Mouse (Mus musculus) embryonic facial prominence, embryonic 13.5 days (tissue): ENCODE measurements around the gene Cyth1. TPM values are rescaled to one million over a fixed set of nuclear protein-coding genes. Genes with fewer than 3 reads are reported as not detected.
A peak's percentile ranks its signal among the peaks of the same experiment; 100 is the strongest.

Experiments
- ATAC-seq: fragments of 200-750 bp; cut with Nextera tagmentation; 2 replicates; pipeline ENCODE4 v1.8.0; 2017; ENCODE audit warnings: low read depth; ENCODE audit not compliant: insufficient number of reproducible peaks, insufficient read depth, low FRiP score, low TSS enrichment
- H3K27ac ChIP-seq: fragments of 300-500 bp; sonication (generic); 2 replicates; pipeline ENCODE4 v1.5.1; 2015; ENCODE audit warnings: moderate library complexity, mild to moderate bottlenecking, inconsistent platforms
- H3K27me3 ChIP-seq: fragments of 300-500 bp; sonication (generic); 2 replicates; pipeline ENCODE4 v1.6.1; 2015; ENCODE audit warnings: mild to moderate bottlenecking, inconsistent platforms
- H3K36me3 ChIP-seq: fragments of 300-500 bp; sonication (generic); 2 replicates; pipeline ENCODE4 v1.6.1; 2015; ENCODE audit warnings: mild to moderate bottlenecking, inconsistent platforms
- H3K4me1 ChIP-seq: fragments of 300-500 bp; sonication (generic); 2 replicates; pipeline ENCODE4 v1.6.1; 2015; ENCODE audit warnings: inconsistent platforms
- H3K4me2 ChIP-seq: fragments of 300-500 bp; sonication (generic); 2 replicates; pipeline ENCODE4 v1.6.1; 2015; ENCODE audit warnings: moderate library complexity, mild to moderate bottlenecking, inconsistent platforms
- H3K4me3 ChIP-seq: fragments of 300-500 bp; sonication (generic); 2 replicates; pipeline ENCODE4 v1.5.1; 2015; ENCODE audit warnings: mild to moderate bottlenecking, inconsistent platforms
- H3K9ac ChIP-seq: fragments of 300-500 bp; sonication (generic); 2 replicates; pipeline ENCODE4 v1.6.1; 2015; ENCODE audit warnings: mild to moderate bottlenecking, inconsistent platforms
- H3K9me3 ChIP-seq: fragments of 300-500 bp; sonication (generic); 2 replicates; pipeline ENCODE4 v1.6.1; 2016; ENCODE audit warnings: inconsistent platforms
- WGBS: fragments of 180-500 bp; shearing (Covaris S2); methylation state at CpG from one replicate; pipeline ENCODE4 v1.1.7; 2015; ENCODE audit warnings: mixed read lengths; 5-methylcytosine and 5-hydroxymethylcytosine counted together
- polyA plus RNA-seq: library from polyadenylated mRNA; unstranded; fragments of >200 nt; fragmentation: Nextera tagmentation; extraction: Ambion mirVana; gene quantifications from 2 replicates; pipeline ENCODE4 v1.2.1, GENCODE M21; 2015

The Cyth1 gene
- polyA plus RNA-seq, 1 experiment from 2014 or later = 15.8 TPM

DNA sequence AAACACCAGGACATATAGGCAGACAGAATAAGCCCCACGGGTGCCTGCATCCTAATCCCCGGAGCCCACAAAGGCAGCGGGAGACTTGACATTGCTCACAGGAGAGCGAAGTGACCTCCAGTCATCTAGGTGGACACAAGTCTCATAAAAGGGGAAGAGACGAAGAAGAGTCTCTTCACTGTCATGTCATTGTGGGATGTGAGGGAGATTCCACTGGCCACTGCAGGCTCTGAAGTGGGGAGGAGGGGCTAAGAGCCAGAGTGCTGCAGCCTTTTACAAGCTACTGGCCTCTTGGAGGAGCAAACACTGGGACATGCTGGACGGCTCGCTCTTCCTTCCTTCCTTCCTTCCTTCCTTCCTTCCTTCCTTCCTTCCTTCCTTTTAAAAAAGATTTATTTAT, 13.5 kb downstream of the Cyth1 start:
- H3K36me3 ChIP-seq = no peaks in the 10 kb centered on the region
- H3K9me3 ChIP-seq = no peaks in the 10 kb centered on the region
- ATAC-seq = no peak
- H3K4me2 ChIP-seq = no peak overlapping the region
- H3K9ac ChIP-seq = no peak overlapping the region
- no peaks in the 10 kb centered on the region for H3K27me3 ChIP-seq
- peaks cover 79% of the 10 kb centered on the region for H3K4me1 ChIP-seq
- 86% methylated on average over 7 of the region's 7 CpGs for WGBS
- H3K4me3 ChIP-seq = no peak overlapping the region
- H3K27ac ChIP-seq = peak overlapping the region; percentile 33; the same call in 1 of the 2 replicates

DNA sequence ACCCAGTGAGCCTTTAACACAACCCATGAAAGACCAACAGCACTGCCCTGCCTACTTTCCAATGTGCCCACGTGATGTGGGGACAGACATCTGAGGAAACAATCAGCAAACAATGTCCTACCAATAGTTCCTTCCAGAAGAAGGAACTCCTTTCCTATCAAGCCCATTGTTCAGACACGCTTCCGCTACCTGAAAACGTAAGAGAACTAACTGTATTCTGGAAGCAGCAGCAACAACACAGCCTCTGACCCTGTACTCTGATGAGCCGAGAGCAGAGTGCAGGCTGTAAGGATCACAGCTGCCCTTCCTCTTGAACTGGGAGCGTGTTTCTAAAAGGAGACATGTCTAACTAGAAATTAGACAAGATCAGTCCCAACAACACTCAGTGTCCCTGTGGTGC, 13.9 kb downstream of the Cyth1 start:
- 79% methylated on average over 6 of the region's 6 CpGs for WGBS
- Histone ChIP-seq H3K4me2 (no peak overlapping the region), H3K27me3 (no peaks in the 10 kb centered on the region), H3K9me3 (no peaks in the 10 kb centered on the region), H3K36me3 (no peaks in the 10 kb centered on the region), H3K27ac (peak overlapping the region; percentile 33; the same call in 1 of the 2 replicates), H3K4me3 (no peak overlapping the region), H3K4me1 (peaks cover 78% of the 10 kb centered on the region), H3K9ac (no peak overlapping the region)
- ATAC-seq = no peak

DNA sequence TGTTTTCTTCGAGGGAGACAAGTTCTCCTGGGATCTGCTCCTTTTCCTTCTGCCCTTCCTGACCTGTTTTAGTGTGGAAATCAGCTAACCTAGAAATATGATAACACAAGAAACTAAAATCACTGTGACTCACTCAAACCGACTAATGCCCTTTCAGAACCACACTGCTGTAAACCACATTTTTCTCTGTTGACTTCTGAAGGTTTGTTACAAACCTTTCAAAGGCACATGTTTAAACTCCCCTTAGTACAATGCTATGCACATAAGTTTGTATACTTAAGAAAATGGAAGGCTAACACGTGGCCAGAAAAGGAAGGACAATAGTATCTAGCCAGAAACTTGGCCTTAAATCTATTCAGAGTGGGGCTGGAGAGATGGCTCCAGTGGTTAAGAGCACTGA, 14.5 kb downstream of the Cyth1 start:
- H3K9me3 ChIP-seq = no peaks in the 10 kb centered on the region

DNA sequence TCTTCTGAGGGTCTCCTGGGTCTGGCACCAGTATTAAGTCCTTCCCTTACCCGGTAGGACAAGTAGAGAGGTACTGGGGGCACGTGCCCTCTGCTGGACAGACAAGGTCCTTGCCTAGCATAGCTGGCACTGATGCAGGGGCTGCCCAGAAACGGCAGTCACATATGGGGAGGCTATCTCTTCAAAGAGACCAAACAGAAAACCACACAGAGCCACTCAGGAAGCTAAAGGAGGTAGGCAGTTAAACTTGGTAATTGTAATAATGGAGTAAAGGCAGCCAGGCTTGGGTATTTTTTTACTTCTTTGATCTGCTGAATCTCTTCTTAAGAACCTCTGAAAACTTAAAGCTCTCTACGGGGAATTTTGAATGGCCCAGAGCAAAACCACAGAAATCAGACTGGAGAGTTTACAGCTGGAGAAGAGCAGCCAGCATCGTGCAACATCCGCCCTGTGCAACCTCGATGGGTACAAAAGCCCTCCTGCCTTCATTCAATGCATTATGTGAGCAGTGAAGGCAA, 16.0 kb downstream of the Cyth1 start:
- no peak overlapping the region for H3K4me2 ChIP-seq
- peaks cover 65% of the 10 kb centered on the region for H3K4me1 ChIP-seq
- peak overlapping the region; percentile 82 for H3K27ac ChIP-seq
- no peak overlapping the region for H3K4me3 ChIP-seq
- WGBS = 12% methylated on average over 7 of the region's 7 CpGs
- H3K36me3 ChIP-seq = no peaks in the 10 kb centered on the region
- no peaks in the 10 kb centered on the region for H3K27me3 ChIP-seq
- H3K9ac ChIP-seq = 0 out of 2 replicates have a peak overlapping the region, but pooled peaks have one; percentile 51
- H3K9me3 ChIP-seq = no peaks in the 10 kb centered on the region
- peak; percentile 67; the same call in 1 of the 2 replicates for ATAC-seq

More for the DNA sequence above, 14.5 kb downstream of the Cyth1 start:
- Histone ChIP-seq H3K4me1 (peaks cover 74% of the 10 kb centered on the region), H3K27ac (no peak overlapping the region), H3K4me3 (no peak overlapping the region), H3K27me3 (no peaks in the 10 kb centered on the region), H3K4me2 (no peak overlapping the region), H3K36me3 (no peaks in the 10 kb centered on the region), H3K9ac (no peak overlapping the region)
- 43% methylated on average over 3 of the region's 3 CpGs for WGBS
- no peak for ATAC-seq

DNA sequence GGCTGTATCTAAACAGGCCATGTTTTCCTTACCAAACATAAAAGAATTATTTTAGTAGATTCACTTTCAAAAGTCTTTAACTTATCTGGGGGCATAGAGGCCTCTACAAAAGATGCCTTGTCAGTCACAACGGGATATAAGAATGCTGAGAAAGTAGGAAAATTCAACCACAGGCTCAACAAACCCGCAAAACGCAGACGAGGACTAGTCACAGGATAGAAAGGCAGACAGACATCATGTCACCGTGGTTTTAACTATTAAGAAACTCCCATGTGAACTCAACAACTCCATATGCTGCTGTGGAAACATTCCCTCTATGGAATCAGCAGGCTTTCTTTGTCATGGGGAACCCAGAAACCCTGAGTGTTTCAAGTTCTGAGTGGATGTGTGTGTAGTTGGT, 18.5 kb downstream of the Cyth1 start:
- WGBS = 56% methylated on average over 5 of the region's 5 CpGs
- ATAC-seq = no peak
- no peaks in the 10 kb centered on the region for H3K9me3 ChIP-seq

DNA sequence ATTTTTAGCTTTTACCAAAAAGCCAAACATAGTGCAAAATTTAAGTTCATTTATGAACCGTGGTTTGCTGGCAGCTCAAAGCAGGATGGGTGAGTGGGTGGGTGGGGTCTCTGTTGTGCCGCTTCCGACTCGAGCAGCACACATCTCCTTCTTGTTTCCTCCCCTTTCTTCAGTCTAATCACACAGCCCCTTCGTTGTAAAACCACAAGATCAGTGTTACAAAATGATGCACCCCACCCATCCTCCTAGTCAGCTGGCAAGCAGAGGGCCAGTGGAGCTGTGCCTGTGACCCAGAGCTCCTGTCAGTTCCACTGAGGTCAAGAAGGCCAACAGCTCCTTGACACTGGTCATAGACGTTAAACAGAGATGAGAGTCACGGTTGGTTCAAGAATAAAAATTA, 20.7 kb downstream of the Cyth1 start:
- H3K9ac ChIP-seq = no peak overlapping the region
- H3K4me3 ChIP-seq = no peak overlapping the region
- no peaks in the 10 kb centered on the region for H3K36me3 ChIP-seq
- no peak overlapping the region for H3K27ac ChIP-seq
- no peak overlapping the region for H3K4me2 ChIP-seq
- H3K4me1 ChIP-seq = peaks cover 57% of the 10 kb centered on the region
- no peaks in the 10 kb centered on the region for H3K27me3 ChIP-seq
- 52% methylated on average over 7 of the region's 7 CpGs for WGBS
- no peaks in the 10 kb centered on the region for H3K9me3 ChIP-seq
- ATAC-seq = no peak

More for the DNA sequence above, 18.5 kb downstream of the Cyth1 start:
- Histone ChIP-seq H3K36me3 (no peaks in the 10 kb centered on the region), H3K27me3 (no peaks in the 10 kb centered on the region), H3K4me3 (no peak overlapping the region), H3K4me2 (no peak overlapping the region), H3K4me1 (peaks cover 66% of the 10 kb centered on the region), H3K9ac (no peak overlapping the region), H3K27ac (no peak overlapping the region)

DNA sequence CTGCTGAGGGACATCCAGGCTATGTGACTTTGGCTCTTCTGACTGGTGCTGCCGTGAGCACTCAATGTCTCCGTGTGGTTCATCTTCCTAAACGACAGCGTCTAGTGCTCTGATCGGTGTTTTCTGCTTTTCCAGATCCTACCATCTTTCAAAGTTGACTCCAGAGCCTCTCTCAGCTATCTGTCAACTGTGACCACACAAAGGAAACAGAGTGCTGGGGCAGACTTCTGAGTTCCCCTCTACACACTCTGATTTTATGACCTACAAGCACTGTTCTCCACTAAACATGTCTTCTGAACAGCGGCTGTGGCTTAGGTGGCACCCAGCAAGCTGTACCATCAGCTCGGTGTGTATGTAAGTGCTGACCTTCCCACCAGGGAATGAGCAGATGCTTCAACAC, 21.5 kb downstream of the Cyth1 start:
- peaks cover 52% of the 10 kb centered on the region for H3K4me1 ChIP-seq

DNA sequence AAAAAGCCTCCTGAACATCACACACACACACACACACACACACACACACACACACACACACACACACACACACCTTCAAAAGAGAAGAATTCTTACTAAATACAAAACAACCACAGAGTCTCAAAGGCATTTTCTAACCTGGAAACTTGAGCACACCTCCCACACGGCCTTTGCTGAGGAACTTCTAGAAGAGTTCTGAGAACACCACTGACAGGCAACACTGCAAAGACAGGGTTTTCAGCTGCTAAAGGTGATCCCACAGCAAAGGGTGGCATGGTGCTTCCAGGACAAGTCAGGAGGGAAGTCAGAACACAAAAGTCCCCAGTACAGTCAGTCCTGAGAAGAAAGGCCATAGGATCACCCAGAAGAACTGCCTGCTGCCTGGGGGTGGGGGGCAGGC, 22.5 kb downstream of the Cyth1 start:
- Histone ChIP-seq H3K36me3 (no peaks in the 10 kb centered on the region), H3K27me3 (no peaks in the 10 kb centered on the region), H3K4me3 (no peak overlapping the region), H3K27ac (no peak overlapping the region), H3K9me3 (no peaks in the 10 kb centered on the region), H3K4me1 (peaks cover 46% of the 10 kb centered on the region), H3K4me2 (no peak overlapping the region), H3K9ac (no peak overlapping the region)
- no peak for ATAC-seq
- WGBS = 31% methylated on average over 1 of the region's 1 CpGs

More for the DNA sequence above, 21.5 kb downstream of the Cyth1 start:
- no peak for ATAC-seq
- no peak overlapping the region for H3K9ac ChIP-seq
- no peaks in the 10 kb centered on the region for H3K9me3 ChIP-seq
- 90% methylated on average over 7 of the region's 7 CpGs for WGBS
- no peaks in the 10 kb centered on the region for H3K36me3 ChIP-seq
- H3K27me3 ChIP-seq = no peaks in the 10 kb centered on the region
- no peak overlapping the region for H3K4me3 ChIP-seq
- no peak overlapping the region for H3K27ac ChIP-seq
- H3K4me2 ChIP-seq = no peak overlapping the region

DNA sequence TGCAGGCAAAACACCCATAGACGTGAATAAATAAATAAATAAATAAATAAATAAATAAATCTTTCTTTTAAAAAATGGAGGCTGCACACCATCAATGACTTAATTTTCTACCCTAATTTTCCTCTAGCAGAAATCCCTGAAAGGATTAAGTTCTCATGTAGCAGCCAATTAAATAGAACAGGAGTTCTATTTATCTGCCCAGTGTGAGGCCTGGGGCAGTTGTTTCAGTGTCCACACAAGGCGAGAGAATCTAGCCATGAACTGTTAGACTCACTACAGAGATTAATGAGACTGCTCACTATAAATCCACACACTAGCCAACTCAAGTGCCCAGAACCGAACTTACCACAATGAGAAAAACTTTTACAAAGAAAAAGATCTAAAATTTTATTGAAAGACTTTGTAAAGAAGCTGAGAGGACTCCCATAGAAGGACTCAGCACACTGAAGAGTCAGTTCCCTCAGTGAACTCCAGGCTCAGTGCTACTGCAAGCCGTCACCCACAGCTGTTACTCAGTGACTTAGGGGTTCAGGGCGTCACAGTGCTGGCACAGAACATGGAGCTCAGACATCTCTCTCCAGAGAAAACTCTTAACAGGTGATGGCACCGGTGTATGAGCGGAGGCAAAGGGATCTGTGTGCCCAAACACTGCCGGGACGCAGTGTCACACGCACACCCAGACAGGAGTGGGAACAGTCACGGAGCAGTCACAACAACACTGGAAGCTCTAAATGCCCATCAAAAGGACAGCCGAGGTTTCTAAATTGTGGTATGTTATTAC, 23.1 kb downstream of the Cyth1 start:
- Histone ChIP-seq H3K36me3 (no peaks in the 10 kb centered on the region), H3K27me3 (no peaks in the 10 kb centered on the region), H3K27ac (peak overlapping the region; percentile 48; the same call in 1 of the 2 replicates), H3K4me2 (no peak overlapping the region), H3K9me3 (no peaks in the 10 kb centered on the region), H3K9ac (no peak overlapping the region), H3K4me1 (peaks cover 41% of the 10 kb centered on the region), H3K4me3 (no peak overlapping the region)
- 48% methylated on average over 12 of the region's 12 CpGs for WGBS
- no peak for ATAC-seq

DNA sequence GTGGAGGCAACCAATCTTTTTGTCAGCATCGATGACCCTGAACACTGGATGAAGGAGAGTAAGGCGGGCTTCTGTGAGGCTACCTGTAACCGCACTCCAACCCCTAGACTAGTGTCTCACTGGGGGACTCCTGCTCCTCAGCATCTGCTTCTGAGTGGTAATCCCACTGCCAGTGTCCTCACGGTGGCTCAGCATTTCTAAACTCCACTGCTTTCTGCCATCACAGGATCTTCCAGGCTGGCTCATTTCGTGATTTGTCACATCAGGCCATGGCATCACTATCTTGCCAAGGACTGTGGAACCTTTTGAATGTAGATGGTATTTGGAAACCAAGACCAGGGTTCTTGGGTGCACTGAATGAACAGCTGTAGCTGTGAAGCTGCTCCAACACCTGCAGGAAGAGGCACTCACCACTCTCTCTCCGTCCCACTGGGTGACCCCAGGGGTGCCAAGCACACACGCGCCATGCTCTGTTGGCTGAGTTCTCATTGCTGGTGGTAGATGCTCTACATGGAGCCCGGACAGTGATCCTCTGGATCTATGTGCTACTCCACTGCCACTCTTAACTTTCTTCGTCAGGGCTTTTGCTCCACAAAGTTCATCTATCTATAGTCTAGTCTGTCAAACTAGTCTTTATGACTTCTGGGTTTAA, 24.9 kb downstream of the Cyth1 start:
- H3K4me3 ChIP-seq = no peak overlapping the region
- no peaks in the 10 kb centered on the region for H3K27me3 ChIP-seq
- H3K4me2 ChIP-seq = no peak overlapping the region
- H3K27ac ChIP-seq = no peak overlapping the region
- H3K9me3 ChIP-seq = no peaks in the 10 kb centered on the region
- WGBS = 89% methylated on average over 10 of the region's 10 CpGs
- H3K36me3 ChIP-seq = no peaks in the 10 kb centered on the region
- peaks cover 34% of the 10 kb centered on the region for H3K4me1 ChIP-seq
- ATAC-seq = no peak
- no peak overlapping the region for H3K9ac ChIP-seq

DNA sequence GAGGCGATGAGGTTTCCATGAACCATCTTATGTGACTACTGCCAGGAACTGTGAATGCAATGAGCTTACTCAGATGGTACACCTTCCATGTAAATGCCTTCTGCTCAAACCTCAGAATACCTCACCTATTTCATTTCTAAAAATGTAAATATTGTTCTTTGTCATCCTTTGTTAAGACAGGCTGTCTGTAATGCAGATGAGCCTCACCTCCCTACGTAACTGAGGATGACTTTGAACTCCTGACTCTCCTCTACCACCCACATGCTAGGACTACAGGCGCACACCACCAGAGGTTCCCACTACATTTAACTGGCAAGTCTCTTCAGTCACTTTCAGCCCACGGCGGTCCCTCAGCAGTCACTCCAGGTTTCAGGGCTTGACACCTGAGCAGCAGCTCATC, 25.5 kb downstream of the Cyth1 start:
- Histone ChIP-seq H3K9me3 (no peaks in the 10 kb centered on the region), H3K4me1 (peaks cover 31% of the 10 kb centered on the region), H3K27me3 (no peaks in the 10 kb centered on the region), H3K4me2 (no peak overlapping the region), H3K27ac (no peak overlapping the region), H3K9ac (no peak overlapping the region), H3K4me3 (no peak overlapping the region), H3K36me3 (no peaks in the 10 kb centered on the region)
- ATAC-seq = no peak
- WGBS = 85% methylated on average over 5 of the region's 5 CpGs
